Mouse (Mus musculus) olfactory bulb, adult 2 months (tissue): ENCODE results near the gene Cdiptos. TPM values are rescaled to one million over a fixed set of nuclear protein-coding genes. Genes with fewer than 3 reads are reported as not detected.

Experiments
- H3K27ac ChIP-seq: fragments of 200-500 bp; 2 replicates; pipeline ENCODE4 v1.5.1; 2012; ENCODE audit warnings: low read depth, low read length; ENCODE audit not compliant: insufficient read depth
- H3K4me1 ChIP-seq: fragments of 200-500 bp; 2 replicates; pipeline ENCODE4 v1.6.1; 2012; ENCODE audit warnings: low read length; ENCODE audit not compliant: control insufficient read depth, insufficient read depth
- H3K4me3 ChIP-seq: fragments of 200-500 bp; 2 replicates; pipeline ENCODE4 v1.5.1; 2012; ENCODE audit warnings: mild to moderate bottlenecking, low read depth, low read length, moderate library complexity; ENCODE audit not compliant: insufficient read depth
- CTCF ChIP-seq: fragments of 200-500 bp; IDR thresholded peaks from 2 replicates; pipeline ENCODE4 v1.5.1; 2012; ENCODE audit warnings: low read depth, mild to moderate bottlenecking, low read length, moderate library complexity; ENCODE audit not compliant: insufficient read depth
- POLR2A ChIP-seq: fragments of 200-500 bp; IDR thresholded peaks from 2 replicates; pipeline ENCODE4 v1.6.1; 2012; ENCODE audit warnings: mild to moderate bottlenecking, low read depth, low read length, moderate library complexity; ENCODE audit not compliant: insufficient read depth
- WGBS: fragments of 180-500 bp; shearing (Covaris S2); methylation state at CpG from one replicate; pipeline ENCODE4 v1.1.7; 2018; 5-methylcytosine and 5-hydroxymethylcytosine counted together
- polyA plus RNA-seq: library from polyadenylated mRNA; stranded (reverse); fragments of >200 nt; gene quantifications from 2 replicates; pipeline ENCODE4 v1.2.4, GENCODE M21; 2012; ENCODE audit warnings: low replicate concordance; ENCODE audit not compliant: missing spikeins, insufficient read depth, insufficient read length

Cdiptos gene
- polyA plus RNA-seq, 1 experiment: not detected

- Histone ChIP-seq H3K4me1 (peaks cover 71% of the 10 kb centered on the region), H3K27ac (peak overlapping the region; percentile 56), H3K4me3 (peak overlapping the region; percentile 61)
- TF ChIP-seq CTCF: no peak
- TF ChIP-seq POLR2A: no peak
- WGBS: 15% methylated on average over 5 of the region's 5 CpGs
These were observed 44.6 kb upstream of the Cdiptos start for GRCm38 (mm10) chr7:127020491-127020890.

- no peak for TF ChIP-seq CTCF
- no peak for TF ChIP-seq POLR2A
- peak overlapping the region; percentile 61 for H3K4me3 ChIP-seq
These were observed 44.1 kb upstream of the Cdiptos start for GRCm38 (mm10) chr7:127020031-127020430.

GRCm38 (mm10) chr7:127019306-127019960 is 43.5 kb upstream of the Cdiptos start:
- 57% methylated on average over 14 of the region's 14 CpGs for WGBS
- Histone ChIP-seq H3K27ac (peak overlapping the region; percentile 56; the same call in 1 of the 2 replicates), H3K4me3 (peak overlapping the region; percentile 61), H3K4me1 (peaks cover 70% of the 10 kb centered on the region)
- no peak for TF ChIP-seq CTCF
- no peak for TF ChIP-seq POLR2A

More at GRCm38 (mm10) chr7:127020031-127020430, 44.1 kb upstream of the Cdiptos start:
- 36% methylated on average over 3 of the region's 3 CpGs for WGBS
- peak overlapping the region; percentile 56 for H3K27ac ChIP-seq
- peaks cover 71% of the 10 kb centered on the region for H3K4me1 ChIP-seq

- H3K27ac ChIP-seq: 0 out of 2 replicates have a peak overlapping the region, but pooled peaks have one; percentile 6
- WGBS: 82% methylated on average over 15 of the region's 15 CpGs
- no peak for TF ChIP-seq CTCF
- no peak for TF ChIP-seq POLR2A
- H3K4me3 ChIP-seq: peak overlapping the region; percentile 61; the same call in 1 of the 2 replicates
- peaks cover 70% of the 10 kb centered on the region for H3K4me1 ChIP-seq
These were observed 42.8 kb upstream of the Cdiptos start for GRCm38 (mm10) chr7:127018416-127019305.

- WGBS: 28% methylated on average over 6 of the region's 6 CpGs
- 0 out of 2 replicates have a peak overlapping the region, but pooled peaks have one; percentile 6 for H3K27ac ChIP-seq
- H3K4me1 ChIP-seq: peaks cover 67% of the 10 kb centered on the region
- no peak overlapping the region for H3K4me3 ChIP-seq
- TF ChIP-seq CTCF (no peak), POLR2A (no peak)
These were observed 42.0 kb upstream of the Cdiptos start for GRCm38 (mm10) chr7:127017950-127018345.

- Histone ChIP-seq H3K4me1 (peaks cover 62% of the 10 kb centered on the region), H3K4me3 (peak within 1 kb of the TSS; percentile 91), H3K27ac (peak within 1 kb of the TSS; percentile 94)
- WGBS: under 1% methylated on average over 39 of the region's 39 CpGs
- TF ChIP-seq CTCF (peak; percentile 95), POLR2A (peak; percentile 78)
These were observed 41.4 kb upstream of the Cdiptos start, which contains the start of gene Pagr1a for GRCm38 (mm10) chr7:127016971-127017949. Pagr1a (minus strand) TSS chr7:127017352.

- Histone ChIP-seq H3K4me1 (peaks cover 58% of the 10 kb centered on the region), H3K4me3 (peak overlapping the region; percentile 91), H3K27ac (peak overlapping the region; percentile 94)
- no peak for TF ChIP-seq CTCF
- TF ChIP-seq POLR2A: no peak
- WGBS: 0% methylated on average over 22 of the region's 22 CpGs
These were observed 40.6 kb upstream of the Cdiptos start for GRCm38 (mm10) chr7:127016486-127016938.

GRCm38 (mm10) chr7:127016481-127016485 is 40.4 kb upstream of the Cdiptos start, which contains the start of gene Pagr1b:
Pagr1b (minus strand) TSS chr7:127016484.
- H3K4me3 ChIP-seq: peak within 1 kb of the TSS; percentile 91
- H3K4me1 ChIP-seq: peaks cover 56% of the 10 kb centered on the region
- TF ChIP-seq POLR2A (no peak), CTCF (no peak)
- peak within 1 kb of the TSS; percentile 94 for H3K27ac ChIP-seq
